In genomic region chr15:86134941-86135783, GRCm38 (mm10) we compare ENCODE assay signal across 7 mouse cellular contexts. TPM values are rescaled to one million over a fixed set of nuclear protein-coding genes. Genes with fewer than 3 reads are reported as not detected.
DNase-seq lines count a peak whose midpoint lies in the region; ATAC-seq lines count a peak whose summit lies in the region.

No protein-coding gene starts in this region.

- H3K9ac ChIP-seq in intestine, embryonic 16.5 days (ENCODE audit: low read depth, low read length), result no peak overlapping the region
- H3K9ac ChIP-seq in midbrain, embryonic 13.5 days (replicated peaks), result no peak overlapping the region

- H3K27me3 ChIP-seq in intestine, embryonic 16.5 days (replicated peaks; ENCODE audit: control insufficient read depth, insufficient read depth, low read length), result no peaks in the 10 kb centered on the region
- H3K27me3 ChIP-seq in midbrain, embryonic 13.5 days, result no peaks in the 10 kb centered on the region

- H3K9me3 ChIP-seq in intestine, embryonic 16.5 days (ENCODE audit: control insufficient read depth, low read length), result no peaks in the 10 kb centered on the region
- no peaks in the 10 kb centered on the region for H3K9me3 ChIP-seq in midbrain, embryonic 13.5 days

- ATAC-seq in intestine, embryonic 16.5 days, result peak; percentile 37; the same call in 1 of the 2 replicates
- peak; percentile 77 for ATAC-seq in midbrain, embryonic 13.5 days

- no peaks in the 10 kb centered on the region for H3K4me1 ChIP-seq in intestine, embryonic 16.5 days (ENCODE audit: control insufficient read depth, insufficient read depth, low read length)
- H3K4me1 ChIP-seq in midbrain, embryonic 13.5 days (replicated peaks), result peaks cover 11% of the 10 kb centered on the region

- H3K4me2 ChIP-seq in intestine, embryonic 16.5 days (ENCODE audit: low read depth, low read length), result no peak overlapping the region
- no peak overlapping the region for H3K4me2 ChIP-seq in midbrain, embryonic 13.5 days (replicated peaks)

- intact Hi-C loops in left cerebral cortex, postnatal 14 days (cut with DNase I), result loop anchor here (5.0 kb wide), 2 partner anchors 83 to 238 kb away; no protein-coding TSS in a partner anchor

- H3K4me3 ChIP-seq in intestine, embryonic 16.5 days (ENCODE audit: low read length), result no peak overlapping the region
- H3K4me3 ChIP-seq in midbrain, embryonic 13.5 days (replicated peaks), result no peak overlapping the region

- peaks cover 7% of the 10 kb centered on the region; the same call in 1 of the 2 replicates for H3K36me3 ChIP-seq in intestine, embryonic 16.5 days (ENCODE audit: control insufficient read depth, insufficient read depth, low read length)
- H3K36me3 ChIP-seq in midbrain, embryonic 13.5 days, result peaks cover 63% of the 10 kb centered on the region

- WGBS in intestine, embryonic 16.5 days, result 37% methylated on average over 18 of the region's 18 CpGs
- WGBS in midbrain, embryonic 13.5 days, result 41% methylated on average over 18 of the region's 18 CpGs

- peak; percentile 82 to 95 for DNase-seq in adrenal gland, adult (ENCODE audit: inconsistent age in 2 of 2, low spot score in 1 of 2)
- DNase-seq in cerebellum, postnatal 4 days (ENCODE audit: low spot score in 2 of 2), result peak; percentile 93
- DNase-seq in gastrocnemius, adult 8-10 months (ENCODE audit: low spot score in 2 of 2), result peak; percentile 56 to 68
- DNase-seq in left cerebral cortex, postnatal 14 days (ENCODE audit: low spot score in 2 of 2), result peak; percentile 90 to 92
- peak; percentile 74 for DNase-seq in skeletal muscle tissue, adult 2 months (ENCODE audit: low read depth, low spot score)

- no peak overlapping the region for H3K27ac ChIP-seq in intestine, embryonic 16.5 days (ENCODE audit: low read length)
- peak overlapping the region; percentile 69 for H3K27ac ChIP-seq in midbrain, embryonic 13.5 days

RNA-seq across cellular contexts. Expression of gene Cerk, which starts 50.8 kb away (rescaled TPM):
- total RNA-seq in gastrocnemius, adult 8-10 months (2022), result 1 to 10 TPM; 3.2 to 4.4 (median 3.8) TPM
- 7.9 and 8.0 TPM in 2 replicates for polyA plus RNA-seq in intestine, embryonic 16.5 days (2015; fragmentation: Nextera tagmentation; extraction: Ambion mirVana)
- total RNA-seq in left cerebral cortex, postnatal 14 days (2021), result 10 to 100 TPM; 46.6 to 46.8 TPM
- 20.6 and 22.3 TPM in 2 replicates for polyA plus RNA-seq in midbrain, embryonic 13.5 days (2015; fragmentation: Nextera tagmentation; extraction: Ambion mirVana)

Comparison
In these comparisons a context has a peak if more than half of its experiments do, and no peak if none do; other contexts are left out.
1. RNA of gene Cerk, which starts 50.8 kb away (total RNA-seq): 46.6 to 46.8 TPM in left cerebral cortex, postnatal 14 days; 3.2 to 4.4 TPM in gastrocnemius, adult 8-10 months; every median in the first group is over 4 times any median in the second.
2. Peak in every context shown above with its lines, with median percentiles within 50 percentile points of each other: DNase-seq.